Mouse (Mus musculus) heart, embryonic 14.5 days (tissue): ENCODE measurements around the gene Eps15l1. TPM values are rescaled to one million over a fixed set of nuclear protein-coding genes. Genes with fewer than 3 reads are reported as not detected.

Experiments used
- microRNA-seq: library from miRNA; unstranded; fragments of <30 nt; microRNA quantifications from one replicate; pipeline ENCODE4, GENCODE M21; 2016
- polyA plus RNA-seq: library from polyadenylated mRNA; unstranded; fragments of >200 nt; fragmentation: Nextera tagmentation; extraction: Ambion mirVana; gene quantifications from 2 replicates; pipeline ENCODE4 v1.2.1, GENCODE M21; 2014

The Eps15l1 gene
- polyA plus RNA-seq, 1 experiment from 2014 or later: 39.4 TPM

Small RNA genes lying within 50 kb of the gene (microRNA-seq; reads per million reads assigned to microRNA genes)
- gene Mir7068: 3.9 reads per million, percentile 11 among the genes with 10 or more reads in this experiment

Other genes starting within 250 kb of the Eps15l1 start
- gene Hsh2d, start 231.8 kb downstream of the Eps15l1 start, polyA plus RNA-seq: not detected in 2 replicates
- not detected in 2 replicates for gene Cib3, start 208.6 kb downstream of the Eps15l1 start, polyA plus RNA-seq
- gene Gm11034, start 207.8 kb downstream of the Eps15l1 start, polyA plus RNA-seq: not detected in 2 replicates
- gene Fam32a, start 201.7 kb downstream of the Eps15l1 start, polyA plus RNA-seq: 39.6 and 42.3 TPM in 2 replicates
- 108 TPM in 2 replicates for gene Ap1m1, start 181.4 kb downstream of the Eps15l1 start, polyA plus RNA-seq
- 17.9 and 18.1 TPM in 2 replicates for gene Gm10282, start 116.2 kb downstream of the Eps15l1 start, polyA plus RNA-seq
- 22.0 and 24.1 TPM in 2 replicates for gene Klf2, start 102.4 kb downstream of the Eps15l1 start, polyA plus RNA-seq
- 1.6 TPM in 2 replicates for gene Calr3, start 22.4 kb upstream of the Eps15l1 start, polyA plus RNA-seq
- 8.1 and 9.4 TPM in 2 replicates for gene 1700030K09Rik, start 22.4 kb upstream of the Eps15l1 start, polyA plus RNA-seq
- gene Cherp, start 53.8 kb upstream of the Eps15l1 start, polyA plus RNA-seq: 30.9 and 34.7 TPM in 2 replicates
- 14.4 and 14.8 TPM in 2 replicates for gene Slc35e1, start 71.2 kb upstream of the Eps15l1 start, polyA plus RNA-seq
- gene Med26, start 126.8 kb upstream of the Eps15l1 start, polyA plus RNA-seq: 7.3 and 7.8 TPM in 2 replicates
- gene Smim7, start 149.6 kb upstream of the Eps15l1 start, polyA plus RNA-seq: 122 and 126 TPM in 2 replicates
- gene Tmem38a, start 150.6 kb upstream of the Eps15l1 start, polyA plus RNA-seq: 97.0 and 98.3 TPM in 2 replicates
- gene Nwd1, start 225.3 kb upstream of the Eps15l1 start, polyA plus RNA-seq: 0.14 and 0.19 TPM in 2 replicates